Mouse (Mus musculus): Measurements from ENCODE around the gene Tor4a. TPM values are rescaled to one million over a fixed set of nuclear protein-coding genes. Genes with fewer than 3 reads are reported as not detected.

Gene Tor4a
- total RNA-seq, 2 experiments from 2014 or later, result 11.6 to 19.5 TPM

DNA sequence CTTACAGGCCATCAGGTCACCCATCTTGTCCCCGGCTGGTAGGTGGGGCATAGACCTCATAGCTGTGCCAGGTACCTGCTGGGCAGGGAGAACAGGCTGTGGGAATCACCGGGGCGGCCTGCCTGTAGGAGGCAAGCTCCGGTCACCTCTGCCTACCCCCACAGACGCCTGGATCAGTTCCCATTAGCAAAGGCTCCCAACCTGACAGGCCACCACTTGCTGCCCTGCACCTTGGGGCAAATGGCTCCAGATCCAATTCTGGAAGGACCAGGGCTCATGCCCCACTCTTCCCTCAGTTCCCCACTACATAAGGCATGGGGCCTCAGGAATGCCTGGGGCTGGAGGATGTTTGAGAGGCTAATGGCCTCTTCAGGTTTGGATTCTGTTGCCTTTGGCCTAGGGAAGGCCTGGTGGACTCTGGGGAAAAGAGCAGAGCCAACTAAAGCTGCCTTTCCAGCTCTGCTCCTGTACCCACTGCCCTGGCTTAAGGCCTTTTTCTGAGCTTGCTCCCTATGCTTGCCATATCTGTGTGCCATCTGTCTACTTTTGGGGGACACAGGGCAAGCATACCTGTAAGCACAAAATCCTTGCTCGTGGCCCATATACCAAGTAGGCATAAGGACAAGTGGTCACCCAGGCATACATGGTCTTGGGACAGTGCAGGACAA lies 25.5 kb downstream of the Tor4a start:
- no peak for DNase-seq (ENCODE audit: low spot score in 2 of 2)

DNA sequence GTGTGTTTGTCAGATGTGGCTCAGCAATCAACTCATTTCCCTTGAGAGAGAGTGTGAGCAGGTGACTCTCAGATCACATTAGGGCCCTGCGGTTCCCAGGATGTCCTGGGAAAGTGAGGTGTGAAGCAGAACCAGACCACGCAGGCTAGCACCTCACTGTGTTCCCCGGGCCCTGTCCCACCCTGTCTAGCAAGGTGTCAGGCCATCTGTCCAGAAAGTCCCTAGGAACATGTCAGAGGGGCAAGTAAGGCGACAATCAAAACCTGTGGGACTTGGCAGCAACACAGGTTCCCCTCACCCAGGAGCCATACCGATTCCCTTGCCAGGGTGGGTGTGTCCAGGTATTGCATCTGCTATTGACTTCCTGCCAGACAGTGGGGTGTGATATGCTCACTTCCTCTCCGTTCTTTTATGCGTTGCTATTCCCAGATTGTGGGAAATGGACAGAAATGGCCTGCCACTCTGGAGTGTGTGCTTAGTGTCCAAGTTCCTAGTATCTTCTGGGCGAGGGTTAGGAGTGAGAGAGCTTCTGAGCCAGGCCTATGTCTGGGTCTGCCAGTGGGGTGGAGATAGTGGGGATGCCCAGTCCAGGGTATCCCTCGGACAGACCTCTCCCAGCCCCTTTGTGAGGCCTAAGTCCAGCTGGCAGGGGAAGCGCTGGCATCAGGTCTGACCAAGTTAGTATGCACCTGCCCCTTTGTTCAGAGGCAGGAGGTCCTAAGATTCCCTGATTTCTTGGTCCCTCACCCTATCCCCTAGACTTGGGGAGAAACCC lies 26.2 kb downstream of the Tor4a start:
- DNase-seq (ENCODE audit: low spot score in 2 of 2), result no peak

DNA sequence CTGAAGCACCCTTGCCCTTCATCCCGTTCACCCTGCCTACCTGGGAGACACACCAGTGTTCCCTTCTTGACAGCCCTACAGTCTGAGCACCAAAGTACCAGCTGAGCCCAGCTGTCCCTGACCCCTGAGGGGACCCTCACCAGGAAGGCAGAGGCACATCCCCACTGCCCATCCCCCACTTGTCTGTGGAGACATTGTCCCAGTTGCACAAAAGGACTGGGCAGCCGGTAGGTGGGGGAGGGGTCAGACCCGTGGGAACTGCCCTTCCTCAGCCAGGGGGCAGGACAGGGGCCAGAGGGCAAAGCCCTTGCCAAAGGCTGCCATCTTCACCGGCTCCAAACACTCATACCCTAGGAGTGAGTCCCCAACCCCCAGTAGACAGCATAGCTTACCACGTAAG lies 26.9 kb downstream of the Tor4a start:
- DNase-seq (ENCODE audit: low spot score in 2 of 2), result no peak

DNA sequence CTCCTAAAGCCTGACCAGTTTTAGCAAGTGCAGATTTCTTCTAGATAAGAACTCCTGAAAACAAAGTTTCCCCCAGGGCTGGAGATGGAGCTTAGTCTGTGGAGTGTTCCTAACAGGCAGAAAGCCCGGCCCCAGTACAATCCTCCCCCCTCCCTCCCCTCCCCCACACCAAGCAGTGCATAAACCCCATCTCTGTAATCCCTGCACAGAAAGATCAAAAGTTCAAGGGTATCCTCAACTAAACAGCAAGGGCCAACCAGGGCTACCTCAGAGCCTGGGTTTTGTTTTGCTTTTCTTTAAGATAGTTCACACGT lies 28.1 kb downstream of the Tor4a start:
- DNase-seq (ENCODE audit: low spot score in 2 of 2), result no peak

DNA sequence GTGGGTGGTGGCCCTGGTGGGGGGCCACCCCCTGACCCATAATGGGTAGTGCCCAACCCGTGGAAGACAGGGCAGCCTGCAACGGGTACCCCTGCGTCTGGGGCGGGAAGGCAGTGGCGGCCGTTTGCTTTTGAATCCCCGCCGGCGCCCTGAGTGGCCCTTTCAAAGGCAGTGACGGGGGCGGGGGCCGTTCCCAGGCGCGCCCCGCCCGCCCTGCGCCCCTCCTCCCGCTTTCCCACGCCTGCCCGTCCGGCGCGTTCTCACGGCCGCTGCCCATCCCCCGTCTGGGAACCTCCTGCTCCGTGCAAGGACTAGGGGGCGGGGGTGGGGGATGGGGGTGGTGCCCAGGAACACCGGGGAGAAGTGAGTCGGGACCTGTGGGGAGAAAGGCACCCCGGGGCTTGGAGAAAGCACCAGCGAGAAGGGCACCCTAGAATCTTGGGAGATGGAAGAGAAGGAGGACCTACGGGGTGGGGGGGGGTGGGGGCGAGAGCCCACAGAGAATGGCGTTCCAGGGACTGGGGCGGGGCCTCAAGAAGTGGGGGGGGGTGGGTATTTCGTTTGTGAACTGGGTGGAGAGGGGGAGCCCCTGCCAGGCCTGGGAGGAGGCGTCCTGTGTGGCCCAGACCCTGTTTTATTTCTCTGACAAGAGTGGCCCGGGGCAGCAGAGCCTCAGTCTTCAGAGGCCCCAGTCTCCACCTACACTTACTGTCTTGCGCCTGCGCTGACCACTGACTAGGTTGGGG lies 28.6 kb downstream of the Tor4a start:
- DNase-seq (ENCODE audit: low spot score in 2 of 2), result peak; percentile 48 to 53

DNA sequence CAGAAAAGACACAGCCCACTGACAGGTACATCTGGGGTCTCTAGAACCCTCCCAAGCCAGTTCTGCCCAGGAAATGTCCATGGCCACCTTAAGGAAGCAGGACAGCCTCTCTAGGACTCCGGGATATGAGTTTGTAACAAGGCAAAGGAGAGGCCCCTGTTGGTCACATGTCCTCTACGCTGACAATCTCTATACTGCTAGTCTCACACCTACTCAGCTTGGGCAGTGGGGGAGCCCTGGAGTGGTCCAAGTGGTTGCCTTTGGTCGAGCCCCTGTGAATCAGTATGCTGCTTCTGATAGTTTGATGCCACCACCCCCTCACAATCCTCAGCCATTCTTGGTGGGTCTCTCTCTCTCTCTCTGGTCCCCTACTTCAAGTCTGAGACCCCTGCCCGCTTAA lies 29.2 kb downstream of the Tor4a start:
- DNase-seq (ENCODE audit: low spot score in 2 of 2), result no peak

DNA sequence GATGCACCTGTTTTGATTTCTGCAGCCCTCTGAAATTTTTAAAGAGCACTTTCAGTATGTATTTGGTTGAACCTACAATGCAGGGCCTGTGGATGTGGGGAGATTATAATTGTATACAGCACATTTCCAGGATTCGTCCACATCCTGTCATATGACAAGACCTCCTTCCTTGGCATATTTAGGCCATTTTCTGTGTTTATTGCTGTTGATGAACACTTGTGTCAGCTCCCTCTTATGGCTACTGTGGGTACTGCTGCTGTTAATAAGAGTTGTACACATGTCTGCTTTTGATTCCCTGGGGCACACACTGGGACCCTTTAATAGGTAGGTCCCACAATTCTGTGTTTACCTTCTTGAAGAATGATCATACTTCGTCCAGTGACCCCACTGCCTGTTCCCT lies 39.0 kb downstream of the Tor4a start:
- DNase-seq (ENCODE audit: low spot score in 2 of 2), result peak in 1 of 2 experiments; percentile 42

DNA sequence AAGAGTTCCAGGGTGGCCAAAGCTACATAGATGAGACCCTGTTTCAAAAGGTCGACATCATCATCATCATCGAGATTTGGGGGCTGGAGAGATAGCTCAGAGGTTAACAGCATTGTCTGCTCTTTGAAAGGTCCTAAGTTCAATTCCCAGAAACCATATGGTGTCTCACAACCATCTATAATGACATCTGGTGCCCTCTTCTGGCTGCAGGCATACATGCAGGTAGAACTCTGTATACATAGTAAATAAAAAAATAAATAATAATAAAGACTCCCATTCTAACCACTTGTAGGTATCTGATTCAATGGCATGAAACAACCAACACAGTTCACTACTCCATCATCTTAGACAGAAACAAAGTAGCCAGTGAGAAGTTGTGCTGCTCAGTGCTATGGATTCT lies 39.7 kb downstream of the Tor4a start:
- no peak for DNase-seq (ENCODE audit: low spot score in 2 of 2)

DNA sequence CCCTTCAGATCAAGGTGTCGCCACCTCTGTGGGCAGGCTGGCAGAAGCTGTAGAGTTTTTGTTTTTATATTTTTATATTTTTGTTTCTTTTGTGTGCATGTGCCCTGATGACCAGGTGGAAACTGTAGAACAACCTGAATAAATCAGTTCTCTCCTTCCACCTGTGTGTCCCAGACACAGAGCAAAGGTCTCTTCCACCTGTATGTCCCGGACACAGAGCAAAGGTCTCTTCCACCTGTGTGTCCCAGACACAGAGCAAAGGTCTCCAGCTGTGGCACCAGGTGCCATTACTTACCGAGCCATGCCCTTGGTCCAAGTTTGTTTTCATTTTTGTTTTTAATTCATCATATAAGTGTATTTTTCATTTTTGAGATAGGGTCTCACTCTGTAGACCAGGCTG lies 40.5 kb downstream of the Tor4a start:
- no peak for DNase-seq (ENCODE audit: low spot score in 2 of 2)

DNA sequence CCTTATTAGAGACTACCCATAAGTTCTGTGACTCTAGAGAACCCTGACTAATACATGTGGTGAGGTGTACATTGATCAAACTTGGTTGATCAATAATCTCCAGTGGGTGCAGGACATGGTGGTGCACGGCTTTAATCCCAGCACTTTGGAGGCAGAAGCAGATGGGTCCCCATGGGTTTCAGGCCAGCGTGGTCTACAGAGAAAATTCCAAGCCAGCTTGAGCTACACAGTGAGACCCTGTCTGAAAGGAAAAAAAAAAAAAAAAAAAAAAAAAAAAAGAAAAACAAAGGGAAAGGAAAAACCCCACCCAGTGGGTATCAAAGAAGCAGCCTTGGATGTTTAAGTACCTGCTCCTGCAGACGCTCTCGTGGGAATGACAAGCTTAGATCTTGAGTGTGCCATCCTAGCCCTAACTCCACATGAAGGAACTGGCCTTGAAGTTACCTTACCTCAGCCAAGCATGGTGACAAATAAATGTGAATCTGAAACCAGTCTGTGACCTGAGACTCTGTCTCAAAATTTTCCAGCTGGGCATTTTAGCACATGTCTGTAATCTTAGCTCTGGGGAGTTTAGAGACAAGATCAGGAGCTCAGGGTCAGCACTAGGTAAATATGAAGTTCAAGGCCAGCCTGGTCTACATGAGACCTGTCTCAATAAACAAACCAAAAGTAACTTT lies 45.3 kb downstream of the Tor4a start:
- no peak for DNase-seq (ENCODE audit: low spot score in 2 of 2)

DNA sequence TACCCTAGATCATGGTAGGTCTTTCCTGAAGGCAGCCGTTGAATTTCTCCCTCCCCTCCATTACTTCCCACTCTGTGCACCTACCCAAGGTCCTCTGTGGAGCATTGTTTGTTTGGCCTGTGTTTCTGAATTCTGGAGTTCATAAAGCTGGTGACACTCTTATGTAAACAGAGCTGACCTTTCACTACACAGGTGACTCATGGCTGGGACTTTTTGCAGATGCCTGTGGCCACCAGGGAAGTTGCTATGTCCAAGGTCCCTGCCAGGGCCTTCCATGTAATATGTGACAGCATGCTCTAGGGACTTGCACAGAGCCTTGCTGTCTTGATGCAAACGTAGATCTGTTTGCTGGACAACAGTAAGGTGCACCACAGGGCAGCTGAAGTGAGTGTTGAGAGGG lies 47.0 kb downstream of the Tor4a start:
- peak in 1 of 2 experiments; percentile 22 for DNase-seq (ENCODE audit: low spot score in 2 of 2)

DNA sequence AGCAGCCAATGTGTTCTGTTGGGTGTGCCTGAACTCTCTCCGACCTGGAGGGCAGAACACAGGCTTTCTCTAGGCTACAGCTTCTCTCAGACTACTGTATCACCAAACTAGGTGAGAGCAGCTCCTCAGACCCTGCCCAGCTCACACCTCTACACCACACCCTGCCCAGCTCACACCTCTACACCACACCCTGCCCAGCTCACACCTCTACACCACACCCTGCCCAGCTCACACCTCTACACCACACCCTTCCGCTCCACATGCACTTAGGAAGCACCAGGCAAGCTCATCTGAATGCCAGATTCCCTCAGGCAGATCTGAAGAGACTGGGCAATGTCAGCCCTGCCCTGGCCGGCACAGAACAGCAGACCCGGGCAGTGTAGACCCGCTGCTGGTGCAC lies 48.8 kb downstream of the Tor4a start:
- no peak for DNase-seq (ENCODE audit: low spot score in 2 of 2)

DNA sequence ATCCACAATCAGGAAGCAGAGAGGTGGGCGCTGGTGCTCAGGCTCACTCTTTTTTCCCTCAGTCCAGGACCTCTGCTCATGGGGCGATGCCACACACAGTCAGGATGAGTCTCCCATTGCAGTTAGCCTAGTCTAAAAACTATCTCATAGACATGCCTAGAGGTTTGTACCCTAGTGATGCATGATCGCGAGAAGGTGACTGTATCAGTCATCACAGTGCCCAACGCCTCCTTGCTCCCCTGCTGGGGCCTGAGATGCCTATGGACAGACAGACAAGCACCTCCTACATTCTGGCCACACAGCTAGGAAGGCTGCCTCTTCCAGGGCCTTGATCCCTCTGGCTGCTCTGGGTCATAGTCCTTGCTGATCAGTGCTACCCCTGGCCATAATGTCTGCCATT lies 49.3 kb downstream of the Tor4a start:
- no peak for DNase-seq (ENCODE audit: low spot score in 2 of 2)

DNA sequence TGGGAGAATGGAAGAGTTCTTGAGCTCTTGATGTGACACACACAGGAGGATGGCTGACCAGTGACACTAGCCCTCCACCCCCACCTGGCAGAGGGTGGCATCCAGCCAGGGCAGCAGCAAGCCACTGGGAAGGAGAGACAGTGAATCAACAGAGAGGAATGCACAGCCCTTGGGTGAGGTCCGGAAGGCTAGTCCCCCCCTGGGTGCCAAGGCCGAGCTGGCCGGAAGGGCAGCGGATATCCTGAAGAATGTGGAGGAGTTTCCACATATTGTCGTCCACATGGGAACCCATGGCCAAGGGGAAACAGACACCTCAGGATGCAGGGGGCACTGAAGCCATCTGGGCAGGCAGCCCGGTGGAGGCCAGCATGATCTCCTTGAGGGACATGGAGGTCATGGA lies 51.3 kb downstream of the Tor4a start:
- DNase-seq (ENCODE audit: low spot score in 2 of 2), result peak; percentile 63 to 74

Other genes starting within 250 kb of the Tor4a start
- 10 to 100 TPM; 21.6 to 30.4 TPM for gene Zmynd19, start 247.1 kb downstream of the Tor4a start, total RNA-seq (2021)
- gene Dph7, start 234.5 kb downstream of the Tor4a start, total RNA-seq (2021), result 10 to 100 TPM in 1 of 2 experiments, 1 to 10 TPM in 1; 6.6 to 10.8 TPM
- 10 to 100 TPM; 85.2 to 88.0 TPM for gene Mrpl41, start 221.8 kb downstream of the Tor4a start, total RNA-seq (2021)
- 10 to 100 TPM; 36.3 to 47.2 TPM for gene Pnpla7, start 220.9 kb downstream of the Tor4a start, total RNA-seq (2021)
- 10 to 100 TPM; 43.4 to 55.4 TPM for gene Nsmf, start 142.5 kb downstream of the Tor4a start, total RNA-seq (2021)
- not detected for gene Entpd8, start 116.6 kb downstream of the Tor4a start, total RNA-seq (2021)
- gene Noxa1, start 101.7 kb downstream of the Tor4a start, total RNA-seq (2021), result not detected
- gene Nrarp, start 16.1 kb downstream of the Tor4a start, total RNA-seq (2021), result 1 to 10 TPM; 2.3 to 3.5 TPM
- 10 to 100 TPM; 48.8 to 49.5 TPM for gene Nelfb, start 14.6 kb upstream of the Tor4a start, total RNA-seq (2021)
- gene Stpg3, start 17.8 kb upstream of the Tor4a start, total RNA-seq (2021), result not detected
- gene Fam166a, start 21.9 kb upstream of the Tor4a start, total RNA-seq (2021), result not detected
- 100 to 1,000 TPM; 284 to 287 TPM for gene Tubb4b, start 27.8 kb upstream of the Tor4a start, total RNA-seq (2021)
- not detected for gene Slc34a3, start 37.5 kb upstream of the Tor4a start, total RNA-seq (2021)
- gene Rnf224, start 39.9 kb upstream of the Tor4a start, total RNA-seq (2021), result not detected
- gene Rnf208, start 45.4 kb upstream of the Tor4a start, total RNA-seq (2021), result 1 to 10 TPM; 7.9 to 8.3 TPM
- gene Cysrt1, start 45.6 kb upstream of the Tor4a start, total RNA-seq (2021), result not detected
- 1 to 10 TPM; 2.2 to 5.7 TPM for gene AL732309.1, start 50.0 kb upstream of the Tor4a start, total RNA-seq (2021)
- 10 to 100 TPM; 19.5 to 24.4 TPM for gene Tmem203, start 58.6 kb upstream of the Tor4a start, total RNA-seq (2021)
- gene Tprn, start 65.7 kb upstream of the Tor4a start, total RNA-seq (2021), result 1 to 10 TPM; 8.2 to 9.4 TPM
- 10 to 100 TPM; 37.2 to 40.1 TPM for gene Ssna1, start 75.6 kb upstream of the Tor4a start, total RNA-seq (2021)
- gene Anapc2, start 75.6 kb upstream of the Tor4a start, total RNA-seq (2021), result 10 to 100 TPM; 75.5 to 82.4 TPM
- gene Tmem210, start 91.3 kb upstream of the Tor4a start, total RNA-seq (2021), result not detected
- gene Lrrc26, start 93.0 kb upstream of the Tor4a start, total RNA-seq (2021), result not detected
- 10 to 100 TPM; 10.0 to 10.5 TPM for gene Grin1, start 122.3 kb upstream of the Tor4a start, total RNA-seq (2021)
- gene Man1b1, start 135.5 kb upstream of the Tor4a start, total RNA-seq (2021), result 10 to 100 TPM; 59.0 to 63.2 TPM
- gene Dpp7, start 159.5 kb upstream of the Tor4a start, total RNA-seq (2021), result 10 to 100 TPM; 32.3 to 42.0 TPM
- gene Uap1l1, start 168.8 kb upstream of the Tor4a start, total RNA-seq (2021), result 10 to 100 TPM; 18.8 to 20.9 TPM
- gene Sapcd2, start 175.4 kb upstream of the Tor4a start, total RNA-seq (2021), result not detected
- 1 to 10 TPM; 3.2 to 8.3 TPM for gene Entpd2, start 199.0 kb upstream of the Tor4a start, total RNA-seq (2021)
- 100 to 1,000 TPM; 125 to 161 TPM for gene Npdc1, start 202.5 kb upstream of the Tor4a start, total RNA-seq (2021)
- under 1 TPM; 0.13 to 0.35 TPM for gene Fut7, start 226.4 kb upstream of the Tor4a start, total RNA-seq (2021)
- gene Abca2, start 231.8 kb upstream of the Tor4a start, total RNA-seq (2021), result 10 to 100 TPM; 36.9 to 48.5 TPM